Mouse (Mus musculus) midbrain, embryonic 16.5 days (tissue): ENCODE measurements at regions not wholly inside any gene's neighbourhood (a gene's known extent, or its start where the extent isn't known, plus 50 kb on each side); places are given as distances from the start of the nearest gene placed in this dataset.
A peak's percentile ranks its signal among the peaks of the same experiment; 100 is the strongest.

Experiments
- ATAC-seq: fragments of 200-750 bp; cut with Nextera tagmentation; 2 replicates; pipeline ENCODE4 v1.8.0; 2017; ENCODE audit warnings: moderate TSS enrichment
- H3K27ac ChIP-seq: fragments of 300-500 bp; sonication (generic); 2 replicates; pipeline ENCODE4 v1.5.1; 2014; ENCODE audit warnings: mild to moderate bottlenecking, low read length, mixed read lengths
- H3K27me3 ChIP-seq: fragments of 300-500 bp; sonication (generic); 2 replicates; pipeline ENCODE4 v1.6.1; 2014; ENCODE audit warnings: low read depth, low read length, mixed read lengths; ENCODE audit not compliant: control insufficient read depth, insufficient read depth
- H3K36me3 ChIP-seq: fragments of 300-500 bp; sonication (generic); 2 replicates; pipeline ENCODE4 v1.6.1; 2014; ENCODE audit warnings: mild to moderate bottlenecking, low read length, moderate library complexity, mixed read lengths; ENCODE audit not compliant: control insufficient read depth, insufficient read depth
- H3K4me1 ChIP-seq: fragments of 300-500 bp; sonication (generic); 2 replicates; pipeline ENCODE4 v1.6.1; 2014; ENCODE audit warnings: mild to moderate bottlenecking, low read length, mixed read lengths; ENCODE audit not compliant: control insufficient read depth, insufficient read depth
- H3K4me2 ChIP-seq: fragments of 300-500 bp; sonication (generic); 2 replicates; pipeline ENCODE4 v1.6.1; 2014; ENCODE audit warnings: mild to moderate bottlenecking, low read length, mixed read lengths
- H3K4me3 ChIP-seq: fragments of 300-500 bp; sonication (generic); 2 replicates; pipeline ENCODE4 v1.5.1; 2014; ENCODE audit warnings: low read depth, mild to moderate bottlenecking, low read length, moderate library complexity, mixed read lengths
- H3K9ac ChIP-seq: fragments of 300-500 bp; sonication (generic); 2 replicates; pipeline ENCODE4 v1.6.1; 2014; ENCODE audit warnings: low read depth, low read length, mixed read lengths
- H3K9me3 ChIP-seq: fragments of 300-500 bp; sonication (generic); replicated peaks from 2 replicates; pipeline ENCODE4 v1.6.1; 2014; ENCODE audit warnings: mild to moderate bottlenecking, low read length, mixed read lengths; ENCODE audit not compliant: control insufficient read depth, poor library complexity, severe bottlenecking
- WGBS: fragments of 180-500 bp; shearing (Covaris S2); extraction: QIAGEN DNeasy Blood & Tissue Kit; methylation state at CpG from one replicate; pipeline ENCODE4 v1.1.7; 2014; 5-methylcytosine and 5-hydroxymethylcytosine counted together

DNA sequence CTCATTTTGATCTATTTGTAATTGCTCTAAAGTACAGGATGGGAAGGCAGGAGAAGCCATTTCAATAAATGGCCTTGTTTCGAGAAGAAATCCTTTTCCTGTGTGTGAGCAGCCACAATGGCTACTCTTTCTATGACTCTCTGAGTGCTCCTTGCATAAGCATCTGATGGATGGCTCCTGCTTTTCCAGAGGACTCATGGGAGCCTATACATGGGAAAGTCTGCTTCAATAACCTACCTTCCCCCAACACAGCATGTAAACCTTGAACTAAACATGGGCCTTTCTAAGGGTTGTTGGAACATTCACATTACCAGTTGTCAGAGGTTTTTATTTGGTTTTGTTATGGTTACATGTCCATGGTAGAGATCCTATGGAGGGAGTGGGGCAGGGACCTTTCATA is 103.3 kb downstream of the Kcne4 start:
- no peak for ATAC-seq
- Histone ChIP-seq H3K36me3 (no peaks in the 10 kb centered on the region), H3K9me3 (no peaks in the 10 kb centered on the region), H3K4me3 (no peak overlapping the region), H3K4me2 (no peak overlapping the region), H3K4me1 (no peaks in the 10 kb centered on the region), H3K27me3 (no peaks in the 10 kb centered on the region), H3K9ac (no peak overlapping the region), H3K27ac (no peak overlapping the region)
- 14% methylated on average over 1 of the region's 1 CpGs for WGBS

DNA sequence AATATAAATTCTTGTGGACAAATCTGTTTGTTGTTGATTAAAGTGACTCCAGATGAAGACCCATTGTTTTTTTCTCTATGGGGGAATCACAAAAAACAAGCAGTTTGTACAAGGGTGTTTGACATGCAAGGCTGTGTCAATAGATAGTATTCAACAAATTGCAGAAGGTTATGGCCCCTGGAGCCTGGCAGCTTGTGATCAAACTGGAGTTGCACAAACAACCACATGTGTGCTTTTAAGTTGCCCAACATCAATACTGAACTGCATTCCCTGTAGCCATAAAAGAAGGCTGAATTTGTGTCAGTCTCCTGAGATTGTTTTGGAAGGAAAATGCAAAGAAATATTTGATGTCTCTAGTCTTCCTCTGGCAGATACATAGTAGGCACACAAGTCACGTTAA is 113.4 kb downstream of the Kcne4 start:
- H3K4me2 ChIP-seq, result no peak overlapping the region
- H3K9me3 ChIP-seq, result no peaks in the 10 kb centered on the region
- WGBS, result 87% methylated on average over 1 of the region's 1 CpGs
- no peaks in the 10 kb centered on the region for H3K4me1 ChIP-seq
- H3K27me3 ChIP-seq, result no peaks in the 10 kb centered on the region
- H3K4me3 ChIP-seq, result no peak overlapping the region
- no peak overlapping the region for H3K27ac ChIP-seq
- H3K9ac ChIP-seq, result no peak overlapping the region
- no peaks in the 10 kb centered on the region for H3K36me3 ChIP-seq
- ATAC-seq, result no peak

DNA sequence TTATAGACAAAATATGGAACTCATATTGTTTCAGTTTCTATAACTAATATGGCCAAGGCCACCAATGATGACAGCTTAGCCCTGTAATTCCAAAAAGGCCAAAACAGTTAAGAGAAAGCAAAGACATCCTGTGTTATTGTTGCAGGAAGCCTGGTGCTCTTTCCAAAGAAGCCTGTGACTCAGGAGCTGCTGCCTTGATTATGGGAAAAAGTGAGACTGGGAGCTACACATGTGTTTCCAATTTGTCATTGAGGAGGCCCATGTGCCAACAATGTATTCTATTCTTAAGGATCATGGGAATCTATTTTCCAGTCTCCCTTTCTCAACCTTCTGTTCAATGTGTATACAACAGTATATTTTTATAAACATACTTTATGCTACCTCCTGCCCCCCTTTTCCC is 123.3 kb downstream of the Kcne4 start:
- H3K4me2 ChIP-seq, result no peak overlapping the region

DNA sequence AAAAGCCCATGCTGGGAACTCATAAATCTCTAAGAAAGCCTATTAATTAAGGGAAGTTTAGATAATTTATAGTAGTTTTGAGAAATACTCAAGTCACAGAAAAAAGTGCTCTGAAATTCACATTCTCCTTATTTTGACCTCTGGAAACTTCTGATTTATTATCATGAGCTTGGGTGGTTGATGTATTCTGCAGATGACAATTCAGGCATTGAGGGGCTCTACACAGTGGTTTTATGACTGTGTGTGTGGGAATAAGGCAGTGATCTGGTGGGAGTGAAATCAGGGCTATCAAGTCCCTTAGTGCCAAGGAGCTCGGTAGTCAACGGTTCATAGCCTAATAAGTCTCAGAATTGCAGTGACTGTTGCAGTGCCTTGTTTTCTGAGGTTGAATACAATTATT is 129.0 kb downstream of the Kcne4 start:
- no peak overlapping the region for H3K9ac ChIP-seq
- H3K36me3 ChIP-seq, result no peaks in the 10 kb centered on the region
- H3K9me3 ChIP-seq, result no peaks in the 10 kb centered on the region
- H3K27ac ChIP-seq, result no peak overlapping the region
- no peak overlapping the region for H3K4me2 ChIP-seq
- WGBS, result 94% methylated on average over 2 of the region's 2 CpGs
- ATAC-seq, result no peak
- no peak overlapping the region for H3K4me3 ChIP-seq
- H3K4me1 ChIP-seq, result no peaks in the 10 kb centered on the region
- H3K27me3 ChIP-seq, result no peaks in the 10 kb centered on the region

More for the DNA sequence above, 123.3 kb downstream of the Kcne4 start:
- Histone ChIP-seq H3K4me3 (no peak overlapping the region), H3K27ac (no peak overlapping the region), H3K36me3 (no peaks in the 10 kb centered on the region), H3K9me3 (no peaks in the 10 kb centered on the region), H3K27me3 (no peaks in the 10 kb centered on the region), H3K4me1 (no peaks in the 10 kb centered on the region), H3K9ac (no peak overlapping the region)
- ATAC-seq, result no peak

DNA sequence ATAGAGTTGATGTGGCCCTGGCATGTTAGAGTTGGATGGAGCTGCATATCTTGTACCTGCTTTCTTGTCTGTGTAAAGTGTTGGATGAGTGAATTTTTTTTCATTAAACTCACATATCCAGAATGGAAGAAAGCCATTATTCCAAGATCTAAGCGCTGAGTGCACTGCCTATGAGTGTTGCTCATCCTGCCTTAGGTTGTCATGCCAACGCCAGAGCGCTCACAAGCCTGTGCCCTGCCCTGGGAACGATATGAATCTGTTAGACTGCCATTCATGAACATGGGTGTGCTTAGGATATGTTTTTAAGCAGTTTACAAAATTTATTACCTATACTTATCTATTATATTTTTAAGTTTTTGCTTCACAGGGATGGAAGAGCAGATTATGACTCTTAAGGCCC is 163.5 kb downstream of the Kcne4 start:
- H3K9me3 ChIP-seq, result no peaks in the 10 kb centered on the region

More for the DNA sequence above, 163.5 kb downstream of the Kcne4 start:
- WGBS, result 51% methylated on average over 4 of the region's 4 CpGs
- Histone ChIP-seq H3K4me2 (no peak overlapping the region), H3K27ac (no peak overlapping the region; the same call in 1 of the 2 replicates), H3K9ac (no peak overlapping the region), H3K4me1 (no peaks in the 10 kb centered on the region; the same call in 1 of the 2 replicates), H3K4me3 (no peak overlapping the region), H3K27me3 (no peaks in the 10 kb centered on the region), H3K36me3 (no peaks in the 10 kb centered on the region)
- ATAC-seq, result peak; percentile 96
